Mouse (Mus musculus): ENCODE results near the gene Dlx5. TPM values are rescaled to one million over a fixed set of nuclear protein-coding genes. Genes with fewer than 3 reads are reported as not detected.

Dlx5 gene
- total RNA-seq, 2 experiments from 2014 or later, result 0.34 TPM; not detected in 1

GRCm38 (mm10) chr6:6877981-6878840 lies 3.7 kb downstream of the Dlx5 start:
- no peak for DNase-seq (ENCODE audit: low spot score)
- intact Hi-C loops (cut with DNase I), result no loop called here

GRCm38 (mm10) chr6:6877346-6877910 lies 4.5 kb downstream of the Dlx5 start:
- DNase-seq (ENCODE audit: low spot score), result no peak
- intact Hi-C loops (cut with DNase I), result no loop called here

- intact Hi-C loops (cut with DNase I), result no loop called here
Observed at GRCm38 (mm10) chr6:6876731-6877130, 5.2 kb downstream of the Dlx5 start.

GRCm38 (mm10) chr6:6876231-6876630 lies 5.7 kb downstream of the Dlx5 start:
- no peak for DNase-seq (ENCODE audit: low spot score)

More at GRCm38 (mm10) chr6:6876731-6877130, 5.2 kb downstream of the Dlx5 start:
- no peak for DNase-seq (ENCODE audit: low spot score)

DNA sequence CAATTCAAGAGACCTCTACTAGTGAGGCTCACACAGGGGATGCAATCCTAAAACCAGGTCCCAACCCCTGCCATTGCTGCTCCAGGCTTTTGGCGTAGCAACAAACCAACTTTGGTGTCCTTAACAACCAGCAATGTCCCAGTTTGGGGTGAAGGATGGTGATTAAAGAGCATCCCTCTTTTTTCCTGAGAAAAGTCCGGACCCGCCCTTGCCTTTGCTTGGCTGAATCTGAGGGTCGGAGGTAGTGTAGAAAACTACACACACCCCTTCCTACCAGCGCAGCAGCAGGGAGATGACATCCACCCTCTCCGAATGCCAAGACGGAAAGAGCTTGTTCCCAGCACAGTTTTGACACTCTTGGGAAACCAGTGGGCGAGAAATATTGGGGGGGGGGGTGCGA lies 6.2 kb downstream of the Dlx5 start:
- intact Hi-C loops (cut with DNase I), result no loop called here
- DNase-seq (ENCODE audit: low spot score), result no peak

More at GRCm38 (mm10) chr6:6876231-6876630, 5.7 kb downstream of the Dlx5 start:
- intact Hi-C loops (cut with DNase I), result no loop called here

- intact Hi-C loops (cut with DNase I), result no loop called here
- no peak for DNase-seq (ENCODE audit: low spot score)
Observed at GRCm38 (mm10) chr6:6875136-6875535, 6.7 kb downstream of the Dlx5 start.

- no peak for DNase-seq (ENCODE audit: low spot score)
- intact Hi-C loops (cut with DNase I), result no loop called here
Observed at GRCm38 (mm10) chr6:6874073-6874771, 7.7 kb downstream of the Dlx5 start.

DNA sequence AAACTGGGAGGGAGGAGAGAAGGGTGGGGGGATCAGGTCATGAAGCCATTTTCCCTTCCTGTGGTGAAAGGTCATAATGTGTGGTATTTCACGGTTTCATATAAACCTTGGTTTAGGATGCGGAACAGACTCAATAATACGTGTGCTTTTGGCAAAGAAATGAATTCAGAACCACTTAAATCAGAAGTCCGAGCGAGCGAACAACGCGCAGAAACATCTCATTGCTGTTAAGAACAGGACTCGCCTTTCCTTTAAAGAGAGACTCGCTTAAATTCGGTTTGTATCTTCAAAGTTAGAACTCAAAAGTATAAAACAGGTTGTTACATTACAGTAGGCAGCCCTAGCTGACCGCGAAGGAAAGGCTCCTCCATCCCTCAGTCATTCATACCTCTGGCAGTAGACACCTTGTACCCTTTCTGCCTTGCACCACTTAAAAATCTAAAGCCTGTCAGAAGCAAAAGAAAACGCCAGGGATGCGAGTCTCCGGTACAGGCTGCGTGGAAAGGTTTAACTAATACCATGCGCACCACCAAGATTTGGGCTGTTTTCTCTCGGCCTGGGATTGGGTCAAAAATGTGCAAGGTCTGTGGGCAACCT lies 8.3 kb downstream of the Dlx5 start:
- intact Hi-C loops (cut with DNase I), result no loop called here

DNA sequence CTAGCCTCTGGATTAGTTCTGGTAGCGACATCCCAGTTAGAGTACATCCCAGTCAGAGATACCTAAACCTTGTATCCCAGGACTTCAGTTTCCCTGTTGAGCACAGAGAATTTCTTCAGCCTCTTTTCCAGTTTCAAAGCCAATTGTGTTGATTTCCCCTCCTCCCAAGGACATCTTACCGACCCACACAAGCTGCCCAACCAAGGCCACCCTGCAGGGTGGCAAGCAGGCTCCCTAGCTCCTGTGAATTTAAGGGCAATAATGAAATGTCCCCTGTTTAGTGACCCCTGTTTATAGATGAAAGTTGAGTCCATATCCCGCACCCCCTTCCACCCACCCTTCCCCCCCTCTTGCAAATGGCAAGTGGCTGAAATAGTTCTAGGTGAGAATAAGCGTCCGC lies 9.0 kb downstream of the Dlx5 start:
- DNase-seq (ENCODE audit: low spot score), result no peak
- intact Hi-C loops (cut with DNase I), result no loop called here

More for the DNA sequence above, 8.3 kb downstream of the Dlx5 start:
- DNase-seq (ENCODE audit: low spot score), result no peak

DNA sequence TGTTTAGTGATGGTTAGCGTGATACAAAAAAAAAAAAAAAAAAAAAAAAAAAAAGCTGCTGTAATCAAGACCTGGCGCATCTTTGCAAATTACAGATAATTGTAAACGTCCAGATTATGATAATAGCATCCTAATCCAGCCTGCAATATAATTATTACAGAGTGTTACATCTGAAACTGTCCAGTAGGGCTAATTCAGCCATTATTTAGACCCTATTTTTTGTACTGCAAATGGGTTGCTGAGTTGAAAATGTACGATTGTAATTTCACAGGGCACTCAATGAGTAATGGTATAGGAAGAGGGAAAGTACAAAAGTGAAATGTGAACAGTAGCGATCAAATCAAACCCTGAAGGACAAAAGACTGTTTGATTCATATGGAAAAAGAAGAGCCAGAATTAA lies 10.2 kb downstream of the Dlx5 start:
- no peak for DNase-seq (ENCODE audit: low spot score)
- intact Hi-C loops (cut with DNase I), result no loop called here

GRCm38 (mm10) chr6:6870876-6871420 lies 10.9 kb downstream of the Dlx5 start:
- intact Hi-C loops (cut with DNase I), result no loop called here
- no peak for DNase-seq (ENCODE audit: low spot score)

DNA sequence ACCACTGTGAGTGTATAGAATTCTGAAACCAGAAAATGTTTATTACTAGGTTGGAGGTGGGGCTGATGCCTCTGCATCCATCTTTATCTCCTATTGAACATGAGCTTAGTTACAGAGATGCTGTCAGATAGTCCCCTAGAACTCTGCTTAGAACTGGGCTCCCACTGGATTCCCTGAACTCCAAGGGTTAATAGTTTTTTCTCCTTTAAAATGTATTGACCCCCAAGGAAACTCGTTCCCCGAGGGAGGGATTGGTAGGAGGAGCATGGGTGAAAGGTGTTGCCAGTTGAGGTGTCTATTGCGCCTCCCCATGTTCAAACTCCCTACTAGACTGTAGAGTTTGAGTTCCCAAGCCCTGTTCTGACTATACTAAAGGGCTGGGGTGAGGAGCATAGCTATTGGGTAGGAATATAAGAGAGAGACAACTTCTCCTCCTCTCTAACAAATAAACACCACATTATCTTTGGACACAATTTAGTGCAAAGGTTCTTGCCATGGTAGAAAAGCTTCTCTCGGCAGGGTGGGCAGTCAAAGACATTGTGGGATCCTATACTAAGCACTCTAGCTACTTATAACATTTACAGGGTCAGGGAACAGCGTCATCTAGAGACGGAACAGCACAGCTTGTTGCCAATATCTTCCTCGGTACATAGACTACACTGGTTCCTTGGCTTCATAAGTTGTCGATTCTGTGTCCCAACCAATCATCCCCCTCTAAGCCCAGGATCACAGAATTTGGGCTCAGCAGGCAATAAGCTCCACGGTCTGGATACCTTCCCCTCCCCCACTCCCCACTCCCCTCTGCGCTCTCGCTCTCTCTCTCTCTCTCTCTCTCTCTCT lies 11.7 kb downstream of the Dlx5 start:
- DNase-seq (ENCODE audit: low spot score), result no peak
- intact Hi-C loops (cut with DNase I), result no loop called here

DNA sequence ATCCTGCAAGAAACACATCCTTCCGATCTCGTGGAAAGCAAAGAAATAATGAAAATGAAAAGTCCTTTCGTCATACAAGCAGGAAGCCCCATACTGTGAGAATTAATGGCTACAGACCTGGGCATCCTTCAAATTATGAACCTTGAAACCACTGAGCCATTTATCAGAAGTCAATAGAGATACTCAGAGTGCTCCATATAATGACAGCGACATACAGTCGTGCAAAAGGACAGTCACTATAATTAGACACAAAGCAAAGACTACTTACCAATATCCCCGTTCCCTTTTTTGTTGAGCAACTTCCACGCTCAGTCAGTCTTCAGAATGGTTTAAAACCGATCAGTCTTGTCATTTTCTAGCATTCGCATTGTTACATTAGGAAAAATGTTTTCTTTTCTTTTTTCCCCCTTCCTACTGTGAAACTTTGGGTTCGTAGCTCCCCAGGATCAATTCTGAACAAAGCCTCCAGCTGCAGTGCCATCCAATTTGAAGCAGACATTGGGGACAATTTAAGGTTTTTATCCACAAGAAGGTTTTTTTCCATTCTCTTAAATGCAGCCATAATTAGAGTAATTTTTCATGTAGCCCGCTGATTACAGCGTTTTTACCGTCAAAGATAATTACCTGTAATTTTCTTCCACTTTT lies 12.7 kb downstream of the Dlx5 start:
- no peak for DNase-seq (ENCODE audit: low spot score)
- intact Hi-C loops (cut with DNase I), result no loop called here

- no peak for DNase-seq (ENCODE audit: low spot score)
- intact Hi-C loops (cut with DNase I), result no loop called here
Observed at GRCm38 (mm10) chr6:6867031-6867430, 14.9 kb downstream of the Dlx5 start.

DNA sequence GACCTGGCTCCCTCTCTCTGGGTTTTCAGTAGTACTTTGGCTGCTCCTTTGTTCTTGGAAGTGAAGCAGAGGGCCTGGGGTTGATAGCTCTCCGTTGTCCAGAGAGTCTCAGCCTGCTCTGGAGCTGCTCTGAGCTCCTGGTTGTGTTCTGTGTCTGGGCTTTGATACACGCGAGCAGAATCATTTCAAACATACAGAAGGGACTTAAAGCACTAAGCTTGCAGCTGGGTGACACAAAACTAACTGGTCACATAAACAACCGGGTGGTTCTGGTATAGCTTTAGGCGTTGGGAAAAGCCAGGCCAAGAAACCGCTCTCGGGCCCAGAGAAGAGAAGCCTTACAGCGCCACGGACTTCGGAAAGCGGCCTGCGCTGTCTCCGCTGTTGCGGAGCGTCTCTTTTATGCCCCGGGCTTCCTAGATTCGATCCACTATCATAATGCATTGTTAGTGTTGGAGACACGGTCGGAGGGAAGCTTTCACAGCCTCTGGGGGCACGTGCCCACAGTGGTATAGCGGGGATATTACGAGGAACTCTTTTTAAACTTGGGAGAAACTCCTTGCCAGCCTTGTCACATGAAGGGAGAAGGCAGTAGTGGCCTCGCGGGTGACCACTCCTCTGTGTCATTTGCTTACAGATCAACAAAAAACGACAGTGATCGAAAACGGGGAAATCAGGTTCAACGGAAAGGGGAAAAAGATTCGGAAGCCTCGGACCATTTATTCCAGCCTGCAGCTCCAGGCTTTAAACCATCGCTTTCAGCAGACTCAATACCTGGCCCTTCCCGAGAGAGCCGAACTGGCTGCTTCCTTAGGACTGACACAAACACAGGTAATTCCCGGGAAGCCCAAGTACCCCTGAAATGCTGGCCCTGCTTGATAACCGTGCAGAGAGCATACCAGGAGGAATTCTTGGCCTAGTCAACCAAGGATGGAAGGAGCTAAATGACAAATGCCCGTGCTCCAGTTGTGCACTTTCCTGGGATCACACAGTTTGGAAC lies 17.1 kb downstream of the Dlx5 start:
- intact Hi-C loops (cut with DNase I), result no loop called here
- no peak for DNase-seq (ENCODE audit: low spot score)

DNA sequence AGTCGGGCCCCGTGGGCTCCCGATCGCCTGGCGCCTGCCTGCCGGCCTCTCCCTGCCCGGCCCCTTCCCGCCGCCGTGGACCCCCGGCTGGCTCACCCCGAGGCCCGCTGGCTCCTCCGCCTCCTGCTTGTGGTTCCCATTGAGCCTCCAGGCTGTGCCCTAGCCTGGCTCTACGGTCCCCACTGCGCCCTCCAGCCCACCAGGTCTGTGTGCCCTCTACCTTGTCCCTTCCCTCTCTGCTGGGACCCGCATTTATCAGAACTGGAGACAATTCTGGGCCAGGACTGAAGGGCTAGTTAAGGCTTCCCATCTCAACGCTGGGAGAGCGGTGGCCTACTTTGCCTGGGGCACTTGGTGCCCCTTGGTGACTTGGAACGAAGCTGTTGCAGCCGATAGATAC lies 17.9 kb downstream of the Dlx5 start:
- DNase-seq (ENCODE audit: low spot score), result no peak
- intact Hi-C loops (cut with DNase I), result no loop called here

DNA sequence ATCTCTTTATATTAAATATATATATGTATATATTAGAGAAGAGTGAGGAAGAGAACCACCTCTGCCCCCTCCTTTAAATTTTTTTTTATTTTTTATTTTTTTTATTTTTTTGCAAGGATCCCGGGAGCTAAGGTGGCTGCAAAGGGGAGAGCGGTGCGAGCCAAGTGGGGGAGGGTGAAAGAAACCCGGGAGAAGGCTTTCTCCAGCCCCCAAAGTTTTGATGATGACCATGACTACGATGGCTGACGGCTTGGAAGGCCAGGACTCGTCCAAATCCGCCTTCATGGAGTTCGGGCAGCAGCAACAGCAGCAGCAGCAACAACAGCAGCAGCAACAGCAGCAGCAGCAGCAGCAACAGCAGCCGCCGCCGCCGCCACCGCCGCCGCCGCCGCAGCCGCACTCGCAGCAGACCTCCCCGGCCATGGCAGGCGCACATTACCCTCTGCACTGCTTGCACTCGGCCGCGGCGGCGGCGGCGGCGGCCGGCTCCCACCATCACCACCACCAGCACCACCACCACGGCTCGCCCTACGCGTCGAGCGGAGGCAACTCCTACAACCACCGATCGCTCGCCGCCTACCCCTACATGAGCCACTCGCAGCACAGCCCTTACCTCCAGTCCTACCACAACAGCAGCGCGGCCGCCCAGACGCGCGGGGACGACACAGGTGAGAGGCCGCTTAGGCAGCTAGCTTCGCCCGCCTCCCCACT lies 18.6 kb downstream of the Dlx5 start, which contains the start of gene Dlx6:
Dlx6 (plus strand) TSS at position 175 of the 711 bp plus-strand sequence.
- intact Hi-C loops (cut with DNase I), result no loop called here
- DNase-seq (ENCODE audit: low spot score), result no peak

Data from heart, postnatal 25 days (tissue).